Mouse (Mus musculus) 416B (cell line): Measurements from ENCODE around the gene Zfp850.
"Not testable (repeated sequence)": the region's sequence is repeated elsewhere in the genome, so short reads cannot be mapped to it uniquely, and the experiment has no call there.

Experiments used
- DNase-seq: peaks from one replicate; pipeline ENCODE4 v3.0.0; 2011; ENCODE audit warnings: low read depth

Gene Zfp850

GRCm38 (mm10) chr7:28013549-28014444 is at the start of gene Zfp850:
TSS of gene Zfp850 (minus strand) at chr7:28014115.
- DNase-seq = peak; percentile 82

GRCm38 (mm10) chr7:28059972-28060371 is 46.1 kb upstream of the Zfp850 start:
- no peak for DNase-seq

- no peak for DNase-seq
Observed at GRCm38 (mm10) chr7:28053046-28053930, 39.4 kb upstream of the Zfp850 start.

- no peak for DNase-seq
Observed at GRCm38 (mm10) chr7:28050584-28050983, 36.7 kb upstream of the Zfp850 start.

- DNase-seq = peak; percentile 99
Observed at GRCm38 (mm10) chr7:28049476-28050409, 35.8 kb upstream of the Zfp850 start, which contains the start of gene Psmc4. TSS of gene Psmc4 (minus strand) at chr7:28050101.

GRCm38 (mm10) chr7:28044524-28044923 is 30.6 kb upstream of the Zfp850 start:
- DNase-seq = no peak

- DNase-seq = peak; percentile 50
Observed at GRCm38 (mm10) chr7:28014445-28014810, 513 bp upstream of the Zfp850 start.

- DNase-seq = no peak
Observed at GRCm38 (mm10) chr7:28010271-28010670, 3.6 kb downstream of the Zfp850 start.

- no peak for DNase-seq
Observed at GRCm38 (mm10) chr7:27982197-27982596, 31.7 kb downstream of the Zfp850 start.

- peak; percentile 84 for DNase-seq
Observed at GRCm38 (mm10) chr7:27978683-27979528, 35.0 kb downstream of the Zfp850 start, which contains the start of gene Zfp780b. TSS of gene Zfp780b (minus strand) at chr7:27979171.

GRCm38 (mm10) chr7:27949451-27949850 is 64.5 kb downstream of the Zfp850 start:
- DNase-seq = not testable (repeated sequence)

GRCm38 (mm10) chr7:27941869-27942268 is 72.0 kb downstream of the Zfp850 start:
- DNase-seq = peak; percentile 40
